Mouse (Mus musculus): ENCODE measurements around the gene Tes3-ps. TPM values are rescaled to one million over a fixed set of nuclear protein-coding genes. Genes with fewer than 3 reads are reported as not detected.

Gene Tes3-ps
- polyA plus RNA-seq, 1 experiment from 2014 or later, result 0.92 TPM

GRCm38 (mm10) chr13:49507176-49507575, 14.1 kb downstream of the Tes3-ps start:
- no peak for ATAC-seq (replicated peaks; ENCODE audit: low FRiP score)
- H3K9ac ChIP-seq, result no peak overlapping the region
- H3K27me3 ChIP-seq, result no peaks in the 10 kb centered on the region
- no peaks in the 10 kb centered on the region for H3K9me3 ChIP-seq (replicated peaks)
- no peak overlapping the region for H3K27ac ChIP-seq
- H3K36me3 ChIP-seq, result no peaks in the 10 kb centered on the region
- H3K4me2 ChIP-seq, result no peak overlapping the region
- H3K4me3 ChIP-seq (replicated peaks), result no peak overlapping the region
- WGBS, result 66% methylated on average over 3 of the region's 3 CpGs
- peaks cover 3% of the 10 kb centered on the region; the same call in 1 of the 2 replicates for H3K4me1 ChIP-seq

GRCm38 (mm10) chr13:49518761-49519160, 25.6 kb downstream of the Tes3-ps start:
- Histone ChIP-seq H3K27ac (no peak overlapping the region), H3K9ac (no peak overlapping the region), H3K9me3 (replicated peaks) (no peaks in the 10 kb centered on the region), H3K36me3 (no peaks in the 10 kb centered on the region), H3K4me1 (no peaks in the 10 kb centered on the region), H3K4me3 (replicated peaks) (no peak overlapping the region), H3K4me2 (no peak overlapping the region), H3K27me3 (no peaks in the 10 kb centered on the region)
- no peak for ATAC-seq (replicated peaks; ENCODE audit: low FRiP score)
- 50% methylated on average over 2 of the region's 2 CpGs for WGBS

GRCm38 (mm10) chr13:49526235-49526634, 33.1 kb downstream of the Tes3-ps start:
- Histone ChIP-seq H3K9me3 (replicated peaks) (no peaks in the 10 kb centered on the region), H3K9ac (no peak overlapping the region), H3K27me3 (no peaks in the 10 kb centered on the region), H3K27ac (no peak overlapping the region), H3K36me3 (no peaks in the 10 kb centered on the region), H3K4me2 (no peak overlapping the region), H3K4me3 (replicated peaks) (no peak overlapping the region), H3K4me1 (no peaks in the 10 kb centered on the region)
- ATAC-seq (replicated peaks; ENCODE audit: low FRiP score), result no peak
- WGBS, result 71% methylated on average over 2 of the region's 2 CpGs

- Histone ChIP-seq H3K27me3 (no peaks in the 10 kb centered on the region), H3K9ac (no peak overlapping the region), H3K27ac (no peak overlapping the region), H3K36me3 (no peaks in the 10 kb centered on the region), H3K4me2 (no peak overlapping the region), H3K4me3 (replicated peaks) (no peak overlapping the region), H3K4me1 (no peaks in the 10 kb centered on the region), H3K9me3 (replicated peaks) (no peaks in the 10 kb centered on the region)
- ATAC-seq (replicated peaks; ENCODE audit: low FRiP score), result no peak
- WGBS, result 95% methylated on average over 4 of the region's 4 CpGs
Measured at GRCm38 (mm10) chr13:49530636-49531035, 37.5 kb downstream of the Tes3-ps start.

GRCm38 (mm10) chr13:49536946-49537345, 43.8 kb downstream of the Tes3-ps start:
- H3K9me3 ChIP-seq (replicated peaks), result no peaks in the 10 kb centered on the region
- 94% methylated on average over 1 of the region's 1 CpGs for WGBS
- H3K27me3 ChIP-seq, result no peaks in the 10 kb centered on the region
- H3K27ac ChIP-seq, result no peak overlapping the region
- H3K4me3 ChIP-seq (replicated peaks), result no peak overlapping the region
- no peak overlapping the region for H3K9ac ChIP-seq
- no peak for ATAC-seq (replicated peaks; ENCODE audit: low FRiP score)
- H3K4me1 ChIP-seq, result no peaks in the 10 kb centered on the region
- no peaks in the 10 kb centered on the region for H3K36me3 ChIP-seq
- H3K4me2 ChIP-seq, result no peak overlapping the region

- H3K4me3 ChIP-seq (replicated peaks), result no peak overlapping the region
- no peak overlapping the region for H3K27ac ChIP-seq
Measured at GRCm38 (mm10) chr13:49538693-49539092, 45.6 kb downstream of the Tes3-ps start.

GRCm38 (mm10) chr13:49544279-49544678, 51.2 kb downstream of the Tes3-ps start, which contains the start of gene Aspn:
Aspn (plus strand) TSS chr13:49544443.
- H3K27me3 ChIP-seq, result no peaks in the 10 kb centered on the region
- H3K27ac ChIP-seq, result peak within 1 kb of the TSS; percentile 54; the same call in 1 of the 2 replicates
- H3K36me3 ChIP-seq, result no peaks in the 10 kb centered on the region
- 0 out of 2 replicates have a peak, but pooled peaks cover 3% of the 10 kb centered on the region for H3K4me1 ChIP-seq
- no peak within 1 kb of the TSS for H3K4me3 ChIP-seq (replicated peaks)
- no peaks in the 10 kb centered on the region for H3K9me3 ChIP-seq (replicated peaks)
- WGBS, result 62% methylated on average over 3 of the region's 3 CpGs
- no peak for ATAC-seq (replicated peaks; ENCODE audit: low FRiP score)
- no peak within 1 kb of the TSS for H3K4me2 ChIP-seq
- H3K9ac ChIP-seq, result no peak within 1 kb of the TSS

More at GRCm38 (mm10) chr13:49538693-49539092, 45.6 kb downstream of the Tes3-ps start:
- Histone ChIP-seq H3K9ac (no peak overlapping the region), H3K27me3 (no peaks in the 10 kb centered on the region), H3K9me3 (replicated peaks) (no peaks in the 10 kb centered on the region), H3K4me1 (no peaks in the 10 kb centered on the region), H3K36me3 (no peaks in the 10 kb centered on the region), H3K4me2 (no peak overlapping the region)
- no peak for ATAC-seq (replicated peaks; ENCODE audit: low FRiP score)
- 86% methylated on average over 1 of the region's 1 CpGs for WGBS

GRCm38 (mm10) chr13:49545646-49546045, 52.5 kb downstream of the Tes3-ps start:
- Histone ChIP-seq H3K4me2 (0 out of 2 replicates have a peak overlapping the region, but pooled peaks have one; percentile 3), H3K9ac (no peak overlapping the region), H3K4me1 (0 out of 2 replicates have a peak, but pooled peaks cover 3% of the 10 kb centered on the region), H3K4me3 (replicated peaks) (no peak overlapping the region), H3K9me3 (replicated peaks) (no peaks in the 10 kb centered on the region), H3K27ac (peak overlapping the region; percentile 64), H3K36me3 (no peaks in the 10 kb centered on the region), H3K27me3 (no peaks in the 10 kb centered on the region)
- 58% methylated on average over 3 of the region's 3 CpGs for WGBS
- ATAC-seq (replicated peaks; ENCODE audit: low FRiP score), result no peak

Other genes starting within 250 kb of the Tes3-ps start
- gene Susd3, start 244.6 kb upstream of the Tes3-ps start, polyA plus RNA-seq (2015; fragmentation: Nextera tagmentation; extraction: Ambion mirVana), result 18.5 and 22.7 TPM in 2 replicates
- 0.74 and 0.78 TPM in 2 replicates for gene Fgd3, start 173.0 kb upstream of the Tes3-ps start, polyA plus RNA-seq (2015; fragmentation: Nextera tagmentation; extraction: Ambion mirVana)
- 25.0 and 26.5 TPM in 2 replicates for gene Bicd2, start 151.7 kb upstream of the Tes3-ps start, polyA plus RNA-seq (2015; fragmentation: Nextera tagmentation; extraction: Ambion mirVana)
- 16.5 and 17.9 TPM in 2 replicates for gene Ippk, start 72.1 kb upstream of the Tes3-ps start, polyA plus RNA-seq (2015; fragmentation: Nextera tagmentation; extraction: Ambion mirVana)
- gene Ecm2, start 11.5 kb downstream of the Tes3-ps start, polyA plus RNA-seq (2015; fragmentation: Nextera tagmentation; extraction: Ambion mirVana), result 0.93 and 1.0 TPM in 2 replicates
- gene Aspn, start 51.1 kb downstream of the Tes3-ps start, polyA plus RNA-seq (2015; fragmentation: Nextera tagmentation; extraction: Ambion mirVana), result 18.3 and 23.7 TPM in 2 replicates
- gene Omd, start 89.1 kb downstream of the Tes3-ps start, polyA plus RNA-seq (2015; fragmentation: Nextera tagmentation; extraction: Ambion mirVana), result 1.8 and 5.6 TPM in 2 replicates
- 54.4 and 58.9 TPM in 2 replicates for gene Ogn, start 114.7 kb downstream of the Tes3-ps start, polyA plus RNA-seq (2015; fragmentation: Nextera tagmentation; extraction: Ambion mirVana)
- gene Cenpp, start 159.5 kb downstream of the Tes3-ps start, polyA plus RNA-seq (2015; fragmentation: Nextera tagmentation; extraction: Ambion mirVana), result 28.0 and 30.0 TPM in 2 replicates
- 16.3 and 20.6 TPM in 2 replicates for gene Nol8, start 159.8 kb downstream of the Tes3-ps start, polyA plus RNA-seq (2015; fragmentation: Nextera tagmentation; extraction: Ambion mirVana)
- 83.0 and 83.7 TPM in 2 replicates for gene Iars, start 188.8 kb downstream of the Tes3-ps start, polyA plus RNA-seq (2015; fragmentation: Nextera tagmentation; extraction: Ambion mirVana)